Mouse (Mus musculus) embryonic facial prominence, embryonic 15.5 days (tissue): Measurements from ENCODE around the gene Asic1. TPM values are rescaled to one million over a fixed set of nuclear protein-coding genes. Genes with fewer than 3 reads are reported as not detected.
"Not testable (repeated sequence)": the region's sequence is repeated elsewhere in the genome, so short reads cannot be mapped to it uniquely, and the experiment has no call there.

ENCODE experiments used
- ATAC-seq: fragments of 200-750 bp; cut with Nextera tagmentation; 2 replicates; pipeline ENCODE4 v1.8.0; 2017; ENCODE audit warnings: low read depth, moderate TSS enrichment; ENCODE audit not compliant: insufficient number of reproducible peaks, low FRiP score, low TSS enrichment
- H3K27ac ChIP-seq: fragments of 300-500 bp; sonication (generic); replicated peaks from 2 replicates; pipeline ENCODE4 v1.5.1; 2015; ENCODE audit warnings: mild to moderate bottlenecking, inconsistent platforms
- H3K27me3 ChIP-seq: fragments of 300-500 bp; sonication (generic); 2 replicates; pipeline ENCODE4 v1.6.1; 2015; ENCODE audit warnings: inconsistent platforms
- H3K36me3 ChIP-seq: fragments of 300-500 bp; sonication (generic); 2 replicates; pipeline ENCODE4 v1.6.1; 2015; ENCODE audit warnings: mild to moderate bottlenecking, inconsistent platforms
- H3K4me1 ChIP-seq: fragments of 300-500 bp; sonication (generic); 2 replicates; pipeline ENCODE4 v1.6.1; 2015; ENCODE audit warnings: inconsistent platforms
- H3K4me2 ChIP-seq: fragments of 300-500 bp; sonication (generic); replicated peaks from 2 replicates; pipeline ENCODE4 v1.6.1; 2015; ENCODE audit warnings: mild to moderate bottlenecking, inconsistent platforms
- H3K4me3 ChIP-seq: fragments of 300-500 bp; sonication (generic); replicated peaks from 2 replicates; pipeline ENCODE4 v1.5.1; 2015; ENCODE audit warnings: mild to moderate bottlenecking, inconsistent platforms
- H3K9ac ChIP-seq: fragments of 300-500 bp; sonication (generic); 2 replicates; pipeline ENCODE4 v1.6.1; 2015; ENCODE audit warnings: inconsistent platforms
- H3K9me3 ChIP-seq: fragments of 300-500 bp; sonication (generic); replicated peaks from 2 replicates; pipeline ENCODE4 v1.6.1; 2016; ENCODE audit warnings: inconsistent platforms
- WGBS: fragments of 180-500 bp; shearing (Covaris S2); methylation state at CpG from one replicate; pipeline ENCODE4 v1.1.7; 2015; 5-methylcytosine and 5-hydroxymethylcytosine counted together
- polyA plus RNA-seq: library from polyadenylated mRNA; unstranded; fragments of >200 nt; fragmentation: Nextera tagmentation; extraction: Ambion mirVana; gene quantifications from 2 replicates; pipeline ENCODE4 v1.2.1, GENCODE M21; 2015

The Asic1 gene
- polyA plus RNA-seq, 1 experiment from 2014 or later, result 4.6 TPM

GRCm38 (mm10) chr15:99723515-99724291, 53.5 kb downstream of the Asic1 start:
- no peaks in the 10 kb centered on the region for H3K9me3 ChIP-seq
- H3K36me3 ChIP-seq, result peaks cover 17% of the 10 kb centered on the region
- no peaks in the 10 kb centered on the region for H3K27me3 ChIP-seq
- no peak overlapping the region for H3K9ac ChIP-seq
- no peak for ATAC-seq
- H3K4me1 ChIP-seq, result peaks cover 30% of the 10 kb centered on the region
- H3K4me2 ChIP-seq, result peak overlapping the region; percentile 79
- H3K27ac ChIP-seq, result peak overlapping the region; percentile 71
- no peak overlapping the region for H3K4me3 ChIP-seq
- 31% methylated on average over 11 of the region's 11 CpGs for WGBS

DNA sequence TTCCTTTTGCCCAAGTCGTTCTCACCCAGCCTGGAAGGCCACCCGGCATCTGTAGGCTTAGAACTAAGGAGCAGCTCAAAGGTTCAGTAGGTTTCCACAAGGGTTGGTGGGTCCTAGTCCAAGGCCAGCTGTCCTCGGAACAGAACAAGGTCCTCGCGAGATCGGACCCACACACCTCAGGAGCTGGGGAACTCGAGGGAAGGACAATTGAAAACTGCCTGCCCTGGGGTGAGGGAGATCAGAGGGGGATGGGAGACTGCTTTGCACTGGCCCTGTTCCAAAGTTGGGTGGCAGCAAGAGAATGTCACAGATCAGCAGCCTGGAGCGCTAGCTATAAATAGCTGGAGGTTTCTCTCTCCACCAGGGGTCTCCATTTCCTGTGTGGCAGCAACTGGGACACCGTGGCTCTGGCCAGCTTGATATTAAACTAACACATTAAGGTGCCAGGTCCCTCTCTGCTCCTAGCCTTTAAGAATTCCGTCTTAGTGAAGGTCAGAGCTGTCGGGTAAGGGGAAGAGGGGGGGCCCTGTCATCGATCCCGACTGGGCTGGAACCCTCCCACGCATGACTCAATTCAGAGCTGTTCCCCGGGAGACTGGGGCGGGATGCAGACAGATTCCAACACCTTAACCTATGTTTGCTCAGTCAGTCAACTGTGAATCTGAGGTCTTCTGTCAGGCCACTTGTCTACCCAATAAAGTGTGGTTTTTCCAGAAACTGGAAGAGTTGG, 54.3 kb downstream of the Asic1 start:
- ATAC-seq, result 0 out of 2 replicates have a peak, but pooled peaks have one; percentile 4
- H3K4me3 ChIP-seq, result peak overlapping the region; percentile 93
- 10% methylated on average over 16 of the region's 16 CpGs for WGBS

DNA sequence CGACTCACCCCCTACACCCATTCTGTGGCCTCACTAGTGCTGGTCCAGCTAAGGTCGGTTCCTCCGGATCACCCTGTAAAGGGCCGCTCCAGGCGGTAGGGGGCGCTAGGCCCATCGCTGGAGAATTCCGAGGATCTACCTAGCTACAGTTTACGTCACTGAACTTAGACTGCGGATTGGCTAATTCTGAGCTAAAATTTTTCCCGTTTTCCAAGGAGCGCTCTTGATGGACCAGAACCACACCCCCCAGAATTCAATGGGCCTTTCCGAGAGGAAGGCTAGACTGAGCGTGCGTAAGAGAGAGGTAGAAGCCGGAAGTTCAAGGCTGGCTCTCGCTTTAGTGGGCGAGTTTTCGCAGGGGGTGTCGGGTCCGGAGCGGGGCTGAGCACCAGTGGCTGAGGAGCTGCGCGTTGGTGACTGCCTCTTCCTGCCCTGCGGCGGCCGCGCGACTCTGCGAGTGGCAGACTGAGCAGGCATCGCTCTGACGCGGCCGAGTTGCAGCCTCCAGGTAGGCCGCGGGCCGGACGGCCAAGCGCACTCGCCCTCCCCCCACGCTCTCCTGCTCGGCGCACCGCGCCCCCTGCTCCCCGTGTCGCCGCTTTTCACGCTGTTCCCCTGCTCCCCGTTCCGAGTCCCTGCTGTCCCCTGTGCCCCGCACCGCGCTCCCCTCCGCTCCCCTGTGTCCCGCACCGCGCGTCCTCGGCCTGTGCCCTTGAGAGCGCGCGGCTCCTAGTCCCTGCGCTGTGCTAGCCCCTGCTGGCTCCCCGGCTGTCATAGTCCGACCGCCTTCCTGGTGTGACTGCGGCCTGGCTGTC, 55.4 kb downstream of the Asic1 start, which contains the start of gene Cox14:
TSS of gene Cox14 (plus strand) at position 278 of the 815 bp plus-strand sequence.
- Histone ChIP-seq H3K27me3 (no peaks in the 10 kb centered on the region), H3K36me3 (peaks cover 28% of the 10 kb centered on the region), H3K4me1 (peaks cover 30% of the 10 kb centered on the region), H3K9me3 (no peaks in the 10 kb centered on the region), H3K4me2 (peak within 1 kb of the TSS; percentile 79), H3K4me3 (peak within 1 kb of the TSS; percentile 93), H3K9ac (peak within 1 kb of the TSS; percentile 91), H3K27ac (peak within 1 kb of the TSS; percentile 91)
- WGBS, result under 1% methylated on average over 68 of the region's 68 CpGs
- peak; percentile 95 for ATAC-seq

More for the DNA sequence above, 54.3 kb downstream of the Asic1 start:
- Histone ChIP-seq H3K4me2 (peak overlapping the region; percentile 79), H3K9ac (peak overlapping the region; percentile 12), H3K27ac (peak overlapping the region; percentile 71), H3K9me3 (no peaks in the 10 kb centered on the region), H3K36me3 (peaks cover 25% of the 10 kb centered on the region), H3K4me1 (peaks cover 30% of the 10 kb centered on the region), H3K27me3 (no peaks in the 10 kb centered on the region)

DNA sequence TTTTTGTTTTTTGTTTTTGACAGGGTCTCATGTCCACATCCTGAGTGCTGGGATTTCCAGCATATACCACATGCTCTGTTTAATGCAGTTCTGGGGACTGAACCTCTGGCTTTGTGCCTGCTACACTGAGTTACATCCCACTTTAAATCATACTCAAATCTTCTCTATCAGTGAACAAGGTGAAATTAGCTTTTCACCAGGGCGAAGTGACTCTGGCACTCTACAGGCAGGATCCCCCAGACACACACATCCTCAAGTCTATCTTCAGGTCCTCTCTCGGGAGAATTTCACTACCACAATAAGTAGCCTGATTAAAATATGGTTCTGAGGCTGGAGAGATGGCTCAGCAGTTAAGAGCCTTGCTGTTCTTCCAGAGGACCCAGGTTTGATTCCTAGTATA, 56.4 kb downstream of the Asic1 start:
- peak overlapping the region; percentile 79 for H3K4me2 ChIP-seq
- ATAC-seq, result no peak
- H3K27me3 ChIP-seq, result no peaks in the 10 kb centered on the region
- no peaks in the 10 kb centered on the region for H3K9me3 ChIP-seq
- H3K36me3 ChIP-seq, result peaks cover 31% of the 10 kb centered on the region
- H3K4me3 ChIP-seq, result peak overlapping the region; percentile 93
- no peak overlapping the region for H3K27ac ChIP-seq
- 73% methylated on average over 2 of the region's 2 CpGs for WGBS
- no peak overlapping the region for H3K9ac ChIP-seq
- H3K4me1 ChIP-seq, result peaks cover 30% of the 10 kb centered on the region

- Histone ChIP-seq H3K4me1 (peaks cover 30% of the 10 kb centered on the region), H3K36me3 (peaks cover 31% of the 10 kb centered on the region)
- 93% methylated on average over 5 of the region's 5 CpGs for WGBS
- not testable (repeated sequence) for H3K4me2 ChIP-seq, ATAC-seq, H3K9me3 ChIP-seq, H3K27ac ChIP-seq, H3K9ac ChIP-seq, H3K27me3 ChIP-seq, H3K4me3 ChIP-seq
These were observed 56.9 kb downstream of the Asic1 start for GRCm38 (mm10) chr15:99727039-99727438.

DNA sequence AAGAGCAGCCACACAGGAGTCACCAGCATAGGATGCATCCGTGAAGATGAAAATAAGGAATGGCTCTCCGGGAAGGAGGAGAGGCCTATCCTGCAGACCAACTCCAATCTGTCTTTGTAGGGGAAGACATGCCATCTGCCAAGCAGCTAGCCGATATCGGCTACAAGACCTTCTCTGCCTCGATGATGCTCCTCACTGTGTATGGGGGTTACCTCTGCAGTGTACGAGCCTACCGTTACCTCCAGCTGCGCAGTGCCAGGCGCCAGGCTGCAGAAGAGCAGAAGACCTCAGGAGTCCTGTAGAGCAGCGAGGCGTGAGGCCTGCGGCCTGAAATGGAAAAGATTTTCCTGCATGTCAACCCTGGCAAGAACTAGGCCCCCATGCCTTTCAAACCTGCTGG, 57.4 kb downstream of the Asic1 start:
- H3K9me3 ChIP-seq, result no peaks in the 10 kb centered on the region
- H3K9ac ChIP-seq, result no peak overlapping the region
- H3K27ac ChIP-seq, result no peak overlapping the region
- no peaks in the 10 kb centered on the region for H3K27me3 ChIP-seq
- ATAC-seq, result no peak
- peaks cover 31% of the 10 kb centered on the region for H3K36me3 ChIP-seq
- H3K4me2 ChIP-seq, result no peak overlapping the region
- peaks cover 30% of the 10 kb centered on the region for H3K4me1 ChIP-seq
- no peak overlapping the region for H3K4me3 ChIP-seq
- WGBS, result 95% methylated on average over 12 of the region's 12 CpGs

GRCm38 (mm10) chr15:99728211-99728610, 58.0 kb downstream of the Asic1 start:
- Histone ChIP-seq H3K9me3 (no peaks in the 10 kb centered on the region), H3K4me2 (no peak overlapping the region), H3K9ac (no peak overlapping the region), H3K4me1 (peaks cover 26% of the 10 kb centered on the region), H3K27ac (no peak overlapping the region), H3K4me3 (no peak overlapping the region), H3K27me3 (no peaks in the 10 kb centered on the region), H3K36me3 (peaks cover 37% of the 10 kb centered on the region)
- no peak for ATAC-seq
- WGBS, result 91% methylated on average over 5 of the region's 5 CpGs

- H3K27ac ChIP-seq, result no peak overlapping the region
- peaks cover 43% of the 10 kb centered on the region for H3K36me3 ChIP-seq
- ATAC-seq, result no peak
- 91% methylated on average over 4 of the region's 4 CpGs for WGBS
- no peaks in the 10 kb centered on the region for H3K9me3 ChIP-seq
- H3K4me2 ChIP-seq, result no peak overlapping the region
- H3K9ac ChIP-seq, result no peak overlapping the region
- H3K4me3 ChIP-seq, result no peak overlapping the region
- no peaks in the 10 kb centered on the region for H3K27me3 ChIP-seq
- H3K4me1 ChIP-seq, result peaks cover 16% of the 10 kb centered on the region
These were observed 59.1 kb downstream of the Asic1 start for GRCm38 (mm10) chr15:99729056-99729783.

GRCm38 (mm10) chr15:99731167-99731566, 61.0 kb downstream of the Asic1 start:
- 95% methylated on average over 2 of the region's 2 CpGs for WGBS
- Histone ChIP-seq H3K4me1 (peaks cover 6% of the 10 kb centered on the region), H3K4me2 (no peak overlapping the region), H3K36me3 (peaks cover 59% of the 10 kb centered on the region), H3K27ac (no peak overlapping the region), H3K27me3 (no peaks in the 10 kb centered on the region), H3K4me3 (no peak overlapping the region), H3K9me3 (no peaks in the 10 kb centered on the region), H3K9ac (no peak overlapping the region)
- no peak for ATAC-seq

GRCm38 (mm10) chr15:99731678-99732077, 61.5 kb downstream of the Asic1 start:
- Histone ChIP-seq H3K27me3 (no peaks in the 10 kb centered on the region), H3K4me3 (no peak overlapping the region), H3K27ac (no peak overlapping the region), H3K36me3 (peaks cover 64% of the 10 kb centered on the region), H3K9me3 (no peaks in the 10 kb centered on the region), H3K4me1 (peaks cover 1% of the 10 kb centered on the region), H3K9ac (no peak overlapping the region), H3K4me2 (no peak overlapping the region)
- ATAC-seq, result no peak
- WGBS, result 89% methylated on average over 3 of the region's 3 CpGs
